Mouse (Mus musculus): Measurements from ENCODE around the gene Inca1.

DNA sequence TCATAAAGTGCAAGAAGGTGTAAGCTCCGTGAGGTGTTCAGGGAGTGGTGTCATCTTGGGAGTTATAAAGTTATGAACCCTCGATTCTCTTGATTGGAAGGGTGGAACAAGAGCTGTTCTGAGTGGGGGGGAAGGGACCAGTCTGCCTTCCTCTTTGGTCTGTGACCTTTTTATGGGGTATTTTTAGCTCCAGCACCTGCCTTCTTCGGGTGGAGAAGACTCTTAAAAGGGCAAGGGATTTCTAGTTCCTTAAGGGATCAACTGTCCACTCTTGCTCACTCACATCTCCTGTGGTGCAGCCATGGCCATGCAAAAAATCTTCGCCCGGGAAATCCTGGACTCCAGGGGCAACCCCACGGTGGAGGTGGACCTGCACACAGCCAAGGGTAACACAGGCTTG lies 42.4 kb downstream of the Inca1 start:
- TF ChIP-seq CTCF (IDR thresholded peaks at IDR 0.05; ENCODE audit: low read depth): no peak
- no peak for TF ChIP-seq EP300 (IDR thresholded peaks at IDR 0.05; ENCODE audit: low read depth)
